Mouse (Mus musculus): Measurements from ENCODE around the gene Hist1h2bj. TPM values are rescaled to one million over a fixed set of nuclear protein-coding genes. Genes with fewer than 3 reads are reported as not detected.
"Not testable (repeated sequence)": the region's sequence is repeated elsewhere in the genome, so short reads cannot be mapped to it uniquely, and the experiment has no call there.

The Hist1h2bj gene
- total RNA-seq, 2 experiments from 2014 or later: 15.5 to 16.7 TPM

DNA sequence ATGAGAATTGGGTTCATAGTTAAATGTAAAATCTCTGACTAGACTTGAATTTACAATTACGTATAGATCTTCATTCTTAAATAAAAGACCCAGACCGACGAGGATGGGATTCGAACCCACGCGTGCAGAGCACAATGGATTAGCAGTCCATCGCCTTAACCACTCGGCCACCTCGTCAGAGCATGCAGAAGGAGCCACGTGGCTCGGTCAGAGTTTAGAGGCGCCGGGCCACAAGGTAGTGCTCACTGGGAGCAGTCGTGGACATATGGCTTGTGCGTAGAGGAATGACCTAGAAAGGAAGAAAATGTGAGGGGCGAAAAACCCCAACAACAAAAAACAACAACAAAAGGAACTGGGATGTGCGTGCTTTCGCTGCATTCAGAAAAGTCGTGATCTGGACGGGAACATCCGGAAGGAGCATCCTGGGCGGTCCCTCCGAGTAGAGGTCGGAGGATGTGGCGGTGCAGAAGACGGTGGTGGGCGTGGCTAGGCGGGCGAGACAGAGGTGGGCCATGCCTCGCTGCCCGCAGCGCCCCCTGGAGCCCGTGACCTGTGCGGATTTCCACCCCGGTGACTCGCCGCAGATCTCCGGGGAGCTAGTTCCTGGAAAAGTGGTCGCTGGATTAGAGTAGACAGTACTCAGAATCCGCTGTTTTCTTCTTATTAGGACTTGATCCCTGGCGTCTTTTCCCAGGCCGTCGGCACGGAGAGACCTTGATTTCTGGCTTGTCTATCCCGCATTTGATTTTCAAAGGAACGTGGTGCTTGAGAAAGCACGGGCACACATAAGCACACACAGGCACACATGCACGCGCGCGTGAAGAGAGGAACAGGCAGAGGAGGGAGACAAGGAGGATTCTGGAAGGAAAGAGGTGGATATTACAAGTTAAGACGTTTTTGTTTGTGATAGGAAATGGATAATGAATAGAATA, 7.8 kb downstream of the Hist1h2bj start:
- DNase-seq (ENCODE audit: low spot score in 2 of 2): peak; percentile 85 to 91
- intact Hi-C loops (cut with DNase I): no loop called here

DNA sequence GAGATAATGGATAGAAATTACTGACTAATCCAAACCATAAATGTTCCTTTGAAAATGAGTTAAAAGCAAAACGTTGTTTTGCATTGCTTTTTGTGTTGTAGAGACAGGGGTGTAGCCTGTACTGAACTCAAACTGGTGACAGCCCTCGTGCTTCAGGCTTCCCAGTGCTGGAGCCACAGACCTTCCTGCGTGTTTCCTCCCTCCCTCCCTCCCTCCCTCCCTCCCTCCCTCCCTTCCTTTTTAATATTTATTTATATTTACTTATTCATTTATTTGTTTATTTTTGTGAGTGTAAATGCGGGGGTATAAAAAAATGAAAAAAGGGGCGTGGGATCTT, 8.5 kb downstream of the Hist1h2bj start:
- DNase-seq (ENCODE audit: low spot score in 2 of 2): no peak
- intact Hi-C loops (cut with DNase I): no loop called here

GRCm38 (mm10) chr13:22053754-22054153, 10.7 kb downstream of the Hist1h2bj start:
- intact Hi-C loops (cut with DNase I): no loop called here

DNA sequence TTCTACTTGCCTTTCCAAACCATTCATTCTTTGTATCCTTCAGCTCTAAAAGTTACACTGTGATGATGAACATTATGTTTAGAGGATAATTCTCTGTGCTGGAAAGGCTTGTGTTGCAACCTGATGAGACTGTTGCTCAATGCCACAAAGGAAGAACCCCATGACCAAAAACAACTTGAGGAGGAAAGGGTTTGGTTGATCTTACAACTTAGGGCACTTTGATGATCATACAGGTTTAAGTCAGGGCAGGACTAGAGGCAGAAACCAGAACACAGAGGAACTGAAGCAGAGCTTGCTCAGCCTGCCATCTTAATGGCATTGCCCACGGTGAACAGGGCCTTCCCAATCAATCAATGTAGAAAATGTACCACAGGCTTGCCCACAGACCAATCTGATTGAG, 18.4 kb downstream of the Hist1h2bj start:
- DNase-seq (ENCODE audit: low spot score in 2 of 2): no peak
- intact Hi-C loops (cut with DNase I): no loop called here

More at GRCm38 (mm10) chr13:22053754-22054153, 10.7 kb downstream of the Hist1h2bj start:
- no peak for DNase-seq (ENCODE audit: low spot score in 2 of 2)

- no peak for DNase-seq (ENCODE audit: low spot score in 2 of 2)
- intact Hi-C loops (cut with DNase I): no loop called here
Observed at GRCm38 (mm10) chr13:22063468-22063867, 20.5 kb downstream of the Hist1h2bj start.

DNA sequence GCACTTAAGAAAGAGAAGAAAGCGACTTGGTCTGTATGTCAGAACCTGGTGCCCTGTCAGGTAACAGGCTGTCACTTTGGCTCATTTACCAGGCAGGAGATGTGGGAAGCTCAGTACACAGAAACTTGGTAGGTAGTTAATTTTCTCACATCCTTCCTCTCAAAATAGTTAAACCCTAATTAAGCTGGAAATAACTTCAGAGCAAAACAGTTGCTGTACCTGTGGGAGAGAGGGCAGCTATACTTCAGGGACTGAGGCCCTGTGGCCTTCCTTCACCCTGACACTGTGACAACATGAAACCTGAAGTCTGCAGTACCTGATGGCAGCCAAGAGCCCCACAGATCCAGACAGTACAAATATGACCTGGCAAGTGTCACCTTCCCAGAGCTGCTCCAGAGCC, 41.1 kb downstream of the Hist1h2bj start, which contains the start of gene Vmn1r188:
Gene Vmn1r188 (plus strand): TSS at position 301 of the 400 bp plus-strand sequence.
- intact Hi-C loops (cut with DNase I); DNase-seq (ENCODE audit: low spot score in 2 of 2): not testable (repeated sequence)

Small RNA genes lying within 50 kb of the gene (microRNA-seq; reads per million reads assigned to microRNA genes)
- gene Gm26300 (0 reads per million in 2 experiments), gene Gm44390 (0 reads per million in 2 experiments), gene Gm44486 (0 reads per million in 2 experiments)

Other genes with a start within 250 kb of the Hist1h2bj start
- 10 to 100 TPM; 43.6 to 56.5 TPM for gene Hist1h2bq, start 233.0 kb upstream of the Hist1h2bj start, total RNA-seq (2021)
- not detected for gene Hist1h2ao, start 232.7 kb upstream of the Hist1h2bj start, total RNA-seq (2021)
- 100 to 1,000 TPM; 213 to 226 TPM for gene Hist1h4m, start 231.5 kb upstream of the Hist1h2bj start, total RNA-seq (2021)
- gene Hist1h4n, start 211.0 kb upstream of the Hist1h2bj start, total RNA-seq (2021): 10 to 100 TPM; 20.9 to 25.8 TPM
- gene Hist1h2ap, start 209.7 kb upstream of the Hist1h2bj start, total RNA-seq (2021): 10 to 100 TPM; 46.9 to 49.5 TPM
- 10 to 100 TPM; 44.5 to 56.8 TPM for gene Hist1h2br, start 209.5 kb upstream of the Hist1h2bj start, total RNA-seq (2021)
- 1 to 10 TPM; 2.8 to 4.0 TPM for gene Zfp184, start 98.1 kb upstream of the Hist1h2bj start, total RNA-seq (2021)
- gene Pom121l2, start 62.0 kb upstream of the Hist1h2bj start, total RNA-seq (2021): under 1 TPM in 1 of 2 experiments, not detected in 1; 0.23 TPM
- under 1 TPM in 1 of 2 experiments, not detected in 1; 0.19 TPM for gene Prss16, start 33.5 kb upstream of the Hist1h2bj start, total RNA-seq (2021)
- 10 to 100 TPM; 38.2 to 41.7 TPM for gene Hist1h2ah, start 7.6 kb upstream of the Hist1h2bj start, total RNA-seq (2021)
- 10 to 100 TPM; 21.5 to 26.9 TPM for gene Hist1h2bk, start 7.3 kb upstream of the Hist1h2bj start, total RNA-seq (2021)
- 10 to 100 TPM; 50.0 to 57.5 TPM for gene Hist1h4i, start 1.9 kb upstream of the Hist1h2bj start, total RNA-seq (2021)
- gene Hist1h2ag, start 270 bp upstream of the Hist1h2bj start, total RNA-seq (2021): 10 to 100 TPM; 17.8 to 20.2 TPM
- gene Vmn1r188, start 41.2 kb downstream of the Hist1h2bj start, total RNA-seq (2021): not detected
- gene Vmn1r189, start 62.6 kb downstream of the Hist1h2bj start, total RNA-seq (2021): not detected
- gene Vmn1r191, start 140.8 kb downstream of the Hist1h2bj start, total RNA-seq (2021): not detected
- not detected for gene Vmn1r192, start 147.9 kb downstream of the Hist1h2bj start, total RNA-seq (2021)
- not detected for gene Vmn1r193, start 179.9 kb downstream of the Hist1h2bj start, total RNA-seq (2021)
- gene Vmn1r194, start 201.0 kb downstream of the Hist1h2bj start, total RNA-seq (2021): not detected
- gene Vmn1r195, start 227.3 kb downstream of the Hist1h2bj start, total RNA-seq (2021): not detected
- not detected for gene Vmn1r196, start 246.7 kb downstream of the Hist1h2bj start, total RNA-seq (2021)